Mouse (Mus musculus) heart, postnatal 0 days (tissue): Measurements from ENCODE around the gene Pde7b.

ENCODE experiments used
- CTCF ChIP-seq: IDR thresholded peaks from 2 replicates; pipeline ENCODE4 v1.5.1; 2016; ENCODE audit warnings: antibody characterized with exemption, control low read depth, low read depth
- EP300 ChIP-seq: IDR thresholded peaks from 2 replicates; pipeline ENCODE4 v1.6.1; 2016; ENCODE audit warnings: antibody characterized with exemption, low read depth

GRCm38 (mm10) chr10:20398224-20398623 lies 326.7 kb downstream of the Pde7b start:
- TF ChIP-seq CTCF (no peak), EP300 (no peak)
